Mouse (Mus musculus) right cerebral cortex, postnatal 25 days (tissue): ENCODE measurements around the gene Palm3.

Source experiments
- DNase-seq: peaks from one replicate; pipeline ENCODE4 v3.0.0; 2022

The Palm3 gene

DNA sequence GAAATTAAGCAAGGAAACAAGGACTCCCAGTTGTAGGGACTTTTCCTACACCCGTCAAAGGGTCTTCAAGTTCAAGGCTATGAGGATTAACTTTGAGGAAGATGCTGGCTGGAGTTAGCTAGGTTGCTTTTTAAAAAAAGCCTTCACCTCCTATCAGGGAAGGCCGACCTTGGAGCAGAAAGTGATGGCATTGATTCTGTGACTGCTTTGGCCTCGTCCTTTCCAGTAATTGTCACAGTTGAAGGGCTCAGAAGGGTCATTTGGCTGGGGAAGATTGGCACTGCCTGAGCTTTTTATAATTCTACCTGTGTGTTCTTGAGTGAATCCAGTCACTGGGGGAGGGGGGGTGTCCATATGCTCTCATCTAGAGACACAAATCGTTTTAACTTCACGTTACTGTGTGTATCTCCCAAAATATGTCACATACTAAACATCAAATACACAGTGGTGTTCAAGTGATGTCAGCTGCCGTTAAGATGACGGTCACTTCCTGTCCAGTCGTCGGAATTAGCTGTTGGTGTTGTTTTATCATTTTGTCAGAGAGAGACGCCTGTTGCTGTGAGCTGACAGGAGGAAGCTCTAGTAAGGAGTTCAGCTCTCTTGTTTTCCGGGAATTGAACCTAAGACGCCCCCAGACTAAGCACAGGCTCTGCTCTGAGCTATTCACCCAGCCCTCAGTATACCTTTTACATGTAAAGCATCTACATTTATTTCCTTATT lies 47.2 kb downstream of the Palm3 start:
- DNase-seq = no peak

DNA sequence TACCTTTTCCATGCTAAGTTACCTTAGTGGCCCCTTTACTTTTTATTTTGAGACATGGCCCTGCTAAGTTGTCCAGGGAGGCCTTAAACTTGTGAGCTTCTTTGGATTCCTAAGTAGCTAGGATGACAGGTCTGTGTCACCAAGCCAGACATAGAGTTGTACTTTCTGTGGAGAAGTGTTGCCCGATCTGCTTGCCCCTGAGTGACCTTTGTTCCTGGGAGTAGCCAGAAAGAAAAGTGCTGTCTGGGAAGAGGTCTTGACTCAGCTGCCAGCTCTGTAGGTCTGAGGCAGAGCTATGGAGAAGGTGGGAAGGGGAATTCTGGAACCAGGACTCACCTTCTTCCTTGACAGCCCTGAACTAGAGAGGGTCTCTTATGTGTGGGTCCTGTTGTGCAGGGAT lies 47.9 kb downstream of the Palm3 start:
- no peak for DNase-seq

DNA sequence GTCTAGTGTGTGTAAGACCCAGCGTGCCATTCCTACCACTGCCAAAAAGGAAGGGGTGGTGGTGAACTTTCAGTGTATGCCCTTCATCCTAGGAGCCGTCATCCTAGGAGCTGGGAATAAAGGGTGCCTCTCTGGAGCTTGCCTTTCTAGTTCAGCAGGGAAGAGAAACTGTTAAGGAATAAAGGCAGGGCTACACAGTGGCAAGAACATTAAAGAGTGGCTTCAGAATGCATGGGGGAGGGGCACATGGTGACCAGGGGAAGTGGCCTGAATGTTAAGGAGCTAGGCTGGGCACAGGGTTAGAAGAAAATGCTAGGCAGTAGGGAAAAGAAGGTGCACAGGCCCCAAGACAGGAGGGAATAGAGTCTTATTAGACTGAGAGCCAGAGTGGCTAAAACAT lies 48.5 kb downstream of the Palm3 start:
- no peak for DNase-seq

DNA sequence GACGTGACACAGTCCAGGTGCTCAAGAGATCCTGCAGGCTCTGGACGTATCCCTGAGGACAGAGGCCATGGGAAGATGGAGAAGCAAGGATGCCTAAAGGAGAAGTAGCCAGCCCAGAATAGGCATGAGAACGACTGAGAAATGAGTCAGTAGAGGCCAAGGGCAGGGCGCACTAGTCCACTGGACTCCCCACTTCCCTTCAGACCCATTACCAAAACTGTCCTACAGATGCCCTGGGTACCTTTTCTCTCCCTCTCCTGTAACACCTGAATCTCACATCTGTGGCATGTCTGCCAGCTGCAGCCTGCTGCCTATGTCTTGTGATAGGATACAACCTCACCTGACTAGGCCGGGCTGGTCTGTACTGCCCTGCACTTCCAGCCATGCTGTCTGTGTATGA lies 49.0 kb downstream of the Palm3 start:
- DNase-seq = no peak

DNA sequence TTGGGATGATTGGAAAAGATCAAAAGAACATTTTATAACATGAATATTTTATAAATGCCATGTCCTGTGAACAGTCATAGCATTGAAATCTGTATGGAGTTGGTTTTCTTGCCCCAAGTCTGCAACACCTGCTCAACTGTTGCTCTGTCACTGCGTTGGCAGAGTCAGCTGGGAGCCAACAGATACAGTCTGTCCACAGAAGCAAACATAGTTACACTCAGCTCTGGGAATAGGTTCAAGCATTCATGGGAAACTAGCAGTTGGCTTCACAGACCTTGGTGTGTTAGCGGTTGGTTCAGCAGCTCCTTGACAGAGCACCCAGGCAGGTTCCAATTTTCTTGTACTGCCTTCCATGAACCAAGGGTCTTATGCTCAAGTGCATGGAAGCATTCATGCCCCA lies 49.4 kb downstream of the Palm3 start:
- peak; percentile 66 for DNase-seq

DNA sequence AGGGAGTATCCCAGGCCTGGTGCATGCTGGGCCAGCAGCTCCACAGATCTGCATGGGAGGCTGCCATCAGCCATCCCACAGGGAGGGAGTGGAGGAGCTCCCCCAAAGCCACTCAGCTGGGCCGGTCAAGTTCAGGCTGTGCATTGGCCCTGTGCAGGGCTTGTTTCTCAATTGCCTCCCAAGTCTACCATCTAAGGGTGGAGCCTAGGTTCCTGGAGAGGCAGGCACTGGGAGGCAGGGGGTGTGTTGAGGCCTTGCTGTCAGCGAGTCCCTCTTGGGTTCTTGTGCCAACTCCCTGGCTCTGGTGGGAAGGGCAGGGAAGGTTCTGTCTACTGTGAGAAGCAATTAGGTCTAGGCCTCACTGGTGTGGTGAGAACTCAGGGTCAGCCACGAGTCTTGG lies 50.6 kb downstream of the Palm3 start:
- no peak for DNase-seq

DNA sequence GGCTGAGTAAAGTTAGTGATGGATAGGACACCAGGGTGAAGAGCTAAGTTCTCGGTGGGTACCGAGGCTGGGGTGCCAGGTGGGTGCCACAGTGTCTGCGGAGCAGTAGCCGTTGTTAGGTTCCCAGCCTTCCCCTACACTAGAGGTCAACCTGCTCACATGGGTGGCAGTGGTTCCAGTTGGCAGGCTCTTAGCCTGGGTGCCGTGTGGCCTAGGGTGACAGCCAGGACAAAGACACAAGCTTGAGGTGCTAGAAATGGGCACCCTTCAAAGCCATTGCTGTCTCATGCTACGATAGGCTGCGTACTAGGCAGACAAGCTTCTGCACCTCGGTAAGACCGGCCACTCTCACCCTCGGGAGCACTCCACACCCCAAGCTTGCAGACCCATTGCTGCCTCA lies 51.0 kb downstream of the Palm3 start:
- no peak for DNase-seq

DNA sequence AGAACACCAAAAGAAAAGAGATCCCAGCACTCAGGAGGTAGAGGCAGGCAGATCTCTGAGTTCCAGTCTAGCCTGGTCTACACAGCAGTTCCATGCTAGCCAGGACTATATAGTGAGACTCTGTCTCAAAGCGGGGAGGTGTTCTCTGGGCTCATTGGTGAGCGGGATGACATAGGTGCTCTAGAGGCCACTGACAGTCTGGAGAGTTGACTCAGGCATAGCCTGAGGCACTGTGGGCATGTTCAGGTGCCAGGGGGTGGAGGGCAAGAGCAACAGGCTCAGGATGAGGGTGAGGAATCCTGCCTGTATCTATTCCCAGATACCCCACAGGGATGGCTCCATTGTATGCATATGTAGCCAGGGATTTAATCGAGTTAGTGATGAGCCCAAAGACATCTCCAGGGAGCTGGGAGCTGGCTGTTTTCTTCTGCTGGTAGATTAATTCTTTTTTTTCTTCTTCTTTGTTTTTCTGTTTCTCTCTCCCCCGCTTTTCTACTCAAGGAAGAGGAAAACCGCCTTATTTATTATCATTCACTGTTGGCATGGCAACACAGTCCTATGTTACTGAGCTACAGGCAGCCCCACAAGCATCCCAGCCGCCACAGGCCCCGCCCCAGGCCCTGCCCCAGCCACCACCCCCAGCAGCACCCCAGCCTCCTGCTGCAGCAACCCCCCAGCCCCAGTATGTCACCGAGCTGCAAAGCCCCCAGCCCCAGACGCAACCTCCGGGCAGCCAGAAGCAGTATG lies 52.1 kb downstream of the Palm3 start:
- DNase-seq = no peak

DNA sequence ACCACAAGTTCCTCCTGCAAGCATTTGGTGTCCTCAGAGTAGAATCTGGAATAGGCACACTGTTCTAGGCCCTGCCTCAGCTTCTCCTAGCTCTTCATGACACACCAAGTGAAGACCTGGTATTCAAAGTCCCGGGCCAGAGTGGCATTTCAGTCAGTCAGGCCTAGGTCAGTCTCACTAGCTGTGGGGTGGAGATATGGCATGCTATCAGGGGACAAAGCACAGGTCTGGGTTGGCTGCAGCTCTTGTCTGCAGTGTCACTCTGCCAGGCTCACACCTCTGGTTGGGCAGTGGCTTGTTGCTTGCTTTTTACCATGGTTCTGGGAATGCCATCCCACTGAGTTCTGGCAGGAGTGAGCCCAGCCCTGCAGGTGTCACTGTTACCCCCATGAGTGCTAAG lies 55.1 kb downstream of the Palm3 start:
- DNase-seq = no peak

DNA sequence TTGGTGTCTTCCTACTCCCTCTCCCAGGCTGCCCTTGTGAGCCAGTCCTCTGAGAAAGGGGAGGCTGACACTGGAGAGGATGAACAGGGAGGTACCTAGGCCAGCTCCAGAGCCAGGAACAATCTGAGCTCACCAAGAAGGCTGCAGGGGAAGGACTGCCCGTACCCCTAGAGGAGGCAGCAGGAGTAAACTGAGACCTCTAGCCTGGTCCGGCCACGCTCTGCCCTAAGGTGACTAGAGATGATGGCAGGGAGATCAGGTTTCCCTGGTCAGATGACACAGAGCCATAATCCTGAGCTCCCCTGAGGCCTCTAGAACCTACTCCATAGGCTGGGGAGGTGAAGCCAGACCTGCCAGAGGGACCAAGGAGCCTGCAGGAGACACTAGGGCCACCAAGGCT lies 55.6 kb downstream of the Palm3 start:
- DNase-seq = no peak

DNA sequence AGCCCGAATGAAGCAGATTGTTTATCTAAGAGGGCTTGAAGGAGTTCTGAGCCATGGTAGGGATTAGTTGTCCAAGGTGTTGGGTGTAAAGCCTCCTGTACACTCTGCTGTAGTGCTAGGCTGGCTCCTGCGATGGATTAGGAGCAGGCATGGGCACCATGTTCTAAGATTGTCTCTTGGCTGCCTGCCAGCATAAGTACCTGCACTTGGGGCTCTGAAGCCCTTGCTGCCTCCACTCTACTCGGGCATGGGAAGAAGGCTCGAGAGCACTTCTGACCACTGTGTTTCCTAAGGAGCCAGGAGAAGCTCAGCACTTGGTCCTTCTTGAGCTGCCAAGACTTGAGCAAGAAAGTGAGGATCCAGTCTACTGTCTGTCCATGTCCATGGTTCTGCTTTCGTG lies 57.9 kb downstream of the Palm3 start:
- no peak for DNase-seq
